Mouse (Mus musculus) cerebellum, postnatal 36 days (tissue): ENCODE measurements at regions not wholly inside any gene's neighbourhood (a gene's known extent, or its start where the extent isn't known, plus 50 kb on each side); places are given as distances from the start of the nearest gene placed in this dataset.

Experiments used
- DNase-seq, 2 experiments: peaks; one replicate each; pipeline ENCODE4 v3.0.0; 2021 to 2022; ENCODE audit warnings: mixed read lengths in 2 of 2

- DNase-seq, result no peak
Measured at GRCm38 (mm10) chr3:35400213-35400612, 353.7 kb upstream of the Atp11b start.

GRCm38 (mm10) chr3:35402666-35403065 is 351.2 kb upstream of the Atp11b start:
- DNase-seq, result no peak

DNA sequence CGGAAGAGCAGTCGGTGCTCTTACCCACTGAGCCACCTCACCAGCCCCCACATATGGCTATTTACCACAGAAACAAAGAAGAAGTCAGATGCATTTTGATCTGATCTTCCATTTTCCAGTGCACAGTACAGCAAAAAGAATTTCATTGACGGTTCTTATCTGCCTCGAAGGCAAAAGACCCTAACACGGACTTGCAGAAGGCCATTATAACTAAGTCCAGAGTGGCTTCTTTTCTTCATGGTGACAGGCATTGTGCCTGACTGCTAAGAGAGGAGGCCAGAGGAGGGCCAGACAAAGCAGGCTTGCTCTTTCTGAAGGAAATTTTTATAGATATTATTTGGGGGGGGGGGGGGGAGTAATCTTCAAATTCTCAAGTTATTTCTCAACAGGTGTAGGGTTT is 350.0 kb upstream of the Atp11b start:
- no peak for DNase-seq

- no peak for DNase-seq
Measured at GRCm38 (mm10) chr3:35404492-35405390, 349.2 kb upstream of the Atp11b start.

DNA sequence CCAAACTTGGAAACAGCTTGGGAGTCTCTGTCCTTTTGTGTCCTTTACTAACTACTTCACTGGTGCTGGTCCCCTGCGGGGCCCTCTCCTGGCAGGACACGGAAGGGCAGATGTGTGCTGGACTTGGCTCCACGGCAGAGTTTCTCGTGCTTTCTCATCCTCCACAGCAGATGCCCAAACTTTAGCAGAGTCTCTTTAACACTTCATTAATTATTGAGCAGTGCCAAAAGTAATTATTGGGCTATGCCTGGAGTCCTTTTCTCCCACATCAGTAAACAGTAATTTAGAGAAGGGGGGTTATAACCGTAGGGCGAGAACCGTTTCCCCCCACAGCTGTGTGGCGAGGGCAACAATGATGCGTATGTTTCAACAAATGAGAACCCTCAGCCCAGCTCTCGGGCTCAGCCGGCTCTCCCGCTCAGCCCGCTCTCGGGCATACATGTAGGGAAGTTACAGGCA is 348.3 kb upstream of the Atp11b start:
- peak in 1 of 2 experiments; percentile 9 for DNase-seq

DNA sequence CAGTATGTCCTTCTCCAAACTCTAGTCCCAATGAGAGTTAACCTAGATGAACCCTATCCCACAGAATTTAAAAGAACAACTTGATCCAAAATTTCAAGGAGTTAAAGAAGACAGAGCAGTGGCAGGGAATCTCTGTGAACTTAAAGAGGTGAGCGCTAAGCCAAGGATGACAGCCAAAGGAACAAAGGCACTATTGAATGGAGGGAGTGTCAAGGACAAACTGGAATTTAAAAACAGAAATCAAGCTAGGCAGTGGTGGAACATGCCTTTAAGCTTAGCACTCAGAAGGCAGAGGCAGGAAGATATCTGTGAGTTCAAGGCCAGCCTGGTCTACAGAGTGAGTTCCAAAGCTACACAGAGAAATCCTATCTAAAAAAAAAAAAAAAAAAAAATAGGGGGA is 316.2 kb upstream of the Atp11b start:
- no peak for DNase-seq

GRCm38 (mm10) chr3:35462858-35463257 is 291.0 kb upstream of the Atp11b start:
- no peak for DNase-seq

GRCm38 (mm10) chr3:35464212-35464911 is 289.5 kb upstream of the Atp11b start:
- DNase-seq, result no peak

GRCm38 (mm10) chr3:35465956-35466355 is 287.9 kb upstream of the Atp11b start:
- DNase-seq, result no peak

- no peak for DNase-seq
Measured at GRCm38 (mm10) chr3:35473351-35473750, 280.6 kb upstream of the Atp11b start.

DNA sequence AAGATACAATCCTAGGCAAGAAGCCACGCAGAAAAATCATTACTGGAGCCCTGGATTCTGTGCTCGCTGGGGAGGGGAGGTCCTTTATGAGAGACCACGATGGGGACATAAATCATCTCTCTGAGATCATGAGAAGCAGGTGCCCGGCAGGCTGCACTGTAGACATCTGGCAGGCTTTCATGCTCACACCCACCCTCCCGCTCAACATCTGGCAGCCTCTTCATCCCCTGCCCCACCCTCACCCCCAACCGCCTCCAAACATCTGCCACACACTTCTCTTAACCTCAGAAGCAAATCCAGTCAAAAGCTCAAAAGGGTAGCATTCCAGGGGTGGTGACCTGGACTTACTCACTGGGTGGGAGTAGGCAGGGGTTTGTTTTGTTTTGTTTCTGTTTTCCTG is 279.5 kb upstream of the Atp11b start:
- no peak for DNase-seq

- no peak for DNase-seq
Measured at GRCm38 (mm10) chr3:35475326-35475725, 278.6 kb upstream of the Atp11b start.

- no peak for DNase-seq
Measured at GRCm38 (mm10) chr3:35480714-35481695, 272.9 kb upstream of the Atp11b start.

DNA sequence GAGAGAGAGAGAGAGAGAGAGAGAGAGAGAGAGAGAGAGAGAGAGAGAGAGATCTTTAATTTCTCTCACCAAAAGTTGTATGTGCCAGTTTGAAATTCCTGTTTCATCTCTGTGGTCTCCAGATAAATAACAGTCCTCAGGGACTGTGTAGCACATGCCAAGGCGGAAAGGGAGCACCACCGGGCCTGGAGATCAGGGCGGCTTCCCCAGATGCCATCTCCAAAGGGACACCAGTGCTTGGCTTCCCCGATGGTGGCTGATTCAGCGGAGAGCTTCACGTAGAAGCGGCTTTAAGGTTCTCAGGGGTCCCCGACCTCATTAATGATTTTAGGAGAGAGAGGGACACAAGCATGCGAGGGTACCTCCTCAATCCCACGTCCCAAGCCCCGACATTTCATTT is 272.1 kb upstream of the Atp11b start:
- peak in 1 of 2 experiments; percentile 5 for DNase-seq

GRCm38 (mm10) chr3:35482296-35482695 is 271.6 kb upstream of the Atp11b start:
- DNase-seq, result peak; percentile 37 to 62

DNA sequence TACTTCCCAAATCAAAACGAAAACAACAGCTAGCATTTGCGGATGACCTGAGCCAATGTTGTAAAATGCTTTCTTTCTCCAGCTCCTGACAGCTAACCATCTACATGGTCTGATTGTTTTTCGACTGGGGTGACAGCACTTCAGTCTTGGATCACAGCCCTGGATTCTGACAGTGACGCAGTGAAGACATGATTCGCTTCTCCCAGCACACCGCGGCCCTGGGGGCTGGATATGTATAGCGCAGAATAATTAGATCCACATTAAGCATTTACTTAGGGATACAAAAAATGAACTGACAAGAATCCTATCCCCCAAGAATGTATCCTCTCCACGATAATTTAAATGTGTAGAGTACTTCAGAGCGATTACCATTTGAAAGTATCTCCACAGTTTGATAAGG is 271.1 kb upstream of the Atp11b start:
- no peak for DNase-seq

DNA sequence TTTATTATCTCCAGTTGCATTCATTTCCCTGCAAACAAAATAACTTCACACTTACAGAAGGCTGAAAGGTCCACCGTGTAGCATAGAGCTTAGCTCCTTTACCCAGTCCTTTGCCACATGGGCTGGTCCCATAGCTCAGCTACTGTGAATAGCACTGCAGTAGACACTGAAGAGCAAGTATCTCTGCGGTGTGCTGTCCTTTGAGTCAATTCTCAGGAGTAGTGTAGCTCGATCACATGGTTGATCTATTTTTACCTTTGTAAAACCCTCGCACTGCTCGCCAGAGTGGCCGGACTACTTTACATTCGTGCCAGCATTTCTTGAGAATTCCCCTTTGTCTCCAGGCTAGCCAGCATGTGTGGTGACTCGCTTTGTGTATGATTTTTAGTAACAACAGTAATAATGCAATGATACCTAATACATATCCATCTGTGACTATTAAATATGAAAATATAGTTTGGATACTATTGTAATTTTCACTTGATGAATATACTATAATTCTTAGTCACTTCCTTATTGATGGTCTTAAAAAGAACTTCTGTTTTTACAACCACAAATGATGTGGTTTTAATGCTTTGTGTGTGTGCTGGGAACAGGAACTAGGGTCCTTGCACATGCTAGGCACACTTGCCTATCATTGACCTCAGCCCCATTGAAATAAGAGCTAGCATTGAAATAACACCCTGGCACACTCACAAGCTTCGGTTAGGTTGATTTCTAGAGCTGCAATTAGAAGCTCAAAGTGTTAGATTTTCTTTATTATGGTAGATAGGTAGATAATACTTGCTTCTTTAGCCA is 257.7 kb upstream of the Atp11b start:
- no peak for DNase-seq

DNA sequence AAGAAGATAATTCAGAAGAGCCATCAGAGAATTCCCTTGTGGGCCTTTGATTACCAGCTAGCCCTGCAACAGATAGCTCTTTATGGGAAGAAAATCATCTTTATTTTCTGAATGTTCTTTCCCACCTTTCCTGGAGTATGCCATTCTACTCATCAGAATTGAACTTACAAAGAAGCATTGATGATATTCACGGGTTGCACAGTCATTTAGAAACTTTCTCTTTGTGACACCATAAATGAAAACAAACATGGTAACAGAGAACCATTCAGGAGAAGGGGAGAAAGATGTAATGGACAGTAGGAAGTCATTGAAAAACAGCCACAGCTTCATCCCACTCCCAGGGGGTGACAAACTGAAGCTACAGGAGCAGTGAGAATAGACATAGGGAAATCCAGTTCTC is 243.6 kb upstream of the Atp11b start:
- no peak for DNase-seq

GRCm38 (mm10) chr3:35516517-35516916 is 237.4 kb upstream of the Atp11b start:
- no peak for DNase-seq

DNA sequence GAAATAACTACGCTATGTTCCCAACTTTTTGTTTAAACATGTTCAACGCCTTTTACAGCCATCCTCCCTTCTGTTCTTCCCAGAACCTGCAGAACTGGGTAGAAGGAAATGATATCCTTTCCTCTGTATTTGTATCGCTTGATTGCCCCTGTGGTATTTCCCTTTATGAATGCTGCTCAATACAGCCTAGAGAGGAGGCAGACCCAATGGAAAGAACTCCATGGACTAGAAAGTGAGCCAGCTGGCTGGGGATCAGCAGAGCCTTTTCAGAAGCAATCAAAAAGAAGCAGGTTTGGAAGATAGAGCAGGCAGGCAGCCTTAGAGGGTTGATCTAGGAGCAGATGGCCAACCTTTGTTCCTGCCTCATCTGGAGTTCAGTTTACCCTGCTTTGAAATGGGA is 233.8 kb upstream of the Atp11b start:
- no peak for DNase-seq

- no peak for DNase-seq
Measured at GRCm38 (mm10) chr3:35547696-35548095, 206.2 kb upstream of the Atp11b start.

DNA sequence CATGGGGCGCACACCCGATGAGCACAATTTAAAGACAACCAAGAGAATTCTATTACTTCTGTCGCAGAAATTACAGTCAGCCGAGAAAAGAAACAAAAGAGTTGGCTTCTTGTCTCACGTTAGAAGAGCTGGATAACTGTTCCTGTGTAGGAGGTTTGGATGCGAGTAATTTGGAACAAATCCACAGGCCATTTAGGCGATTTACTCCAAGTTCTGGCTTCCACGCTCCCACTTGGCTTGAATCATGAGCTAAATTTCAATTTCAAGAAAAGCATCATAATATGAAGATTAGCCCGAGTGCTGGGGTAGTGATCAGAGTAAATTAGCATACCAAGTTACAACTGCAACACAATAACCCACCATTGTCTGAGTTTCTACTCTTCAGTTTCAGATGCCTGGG is 202.1 kb upstream of the Atp11b start:
- no peak for DNase-seq
